Mouse (Mus musculus) liver, adult 2 months (tissue): ENCODE results near the gene Cux1.

Source experiments
- CTCF ChIP-seq: fragments of 200-500 bp; IDR thresholded peaks from 2 replicates; pipeline ENCODE4 v1.5.1; 2011; ENCODE audit warnings: low read depth, low read length, control low read depth
- POLR2A ChIP-seq: fragments of 200-500 bp; IDR thresholded peaks from 2 replicates; pipeline ENCODE4 v1.6.1; 2011; ENCODE audit warnings: low read length, control low read depth; ENCODE audit not compliant: insufficient read depth; ENCODE audit errors: extremely low read depth

DNA sequence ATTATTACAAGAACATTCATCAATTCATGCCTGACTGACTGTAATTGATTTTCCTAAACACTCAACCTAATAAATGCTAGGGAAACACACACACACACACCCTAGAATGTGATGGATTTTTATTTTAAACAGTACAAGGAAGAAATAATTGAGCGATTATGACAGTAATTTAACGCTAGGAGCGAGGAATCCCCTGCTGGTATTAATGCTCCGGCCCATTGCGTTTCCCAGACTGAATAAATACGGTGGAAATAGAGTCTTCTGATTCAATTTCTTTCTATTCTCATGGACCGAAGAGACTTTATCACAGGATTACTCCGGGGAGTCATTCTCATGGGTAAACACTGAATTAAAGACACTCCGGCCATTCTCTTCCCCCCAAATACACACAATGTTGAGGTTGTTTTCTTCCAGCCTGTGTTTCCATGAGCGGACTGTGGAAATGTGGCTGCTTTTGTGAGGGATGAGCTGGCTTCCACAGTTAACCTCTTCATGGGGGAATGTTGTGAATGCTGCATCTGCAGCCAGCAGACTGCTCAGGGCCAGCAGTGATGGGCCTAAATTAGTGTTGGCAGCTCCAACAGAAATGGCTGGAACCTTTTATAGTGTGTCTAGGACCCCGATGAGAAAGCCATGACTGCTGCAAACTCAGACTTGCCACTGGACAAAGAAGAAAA is 234.4 kb downstream of the Cux1 start:
- TF ChIP-seq POLR2A (no peak), CTCF (no peak)
